Mouse (Mus musculus) neural tube, embryonic 14.5 days (tissue): ENCODE data around the gene Trim30c. TPM values are rescaled to one million over a fixed set of nuclear protein-coding genes. Genes with fewer than 3 reads are reported as not detected.
A peak's percentile ranks its signal among the peaks of the same experiment; 100 is the strongest.

Experiments
- ATAC-seq: fragments of 200-750 bp; cut with Nextera tagmentation; 2 replicates; pipeline ENCODE4 v1.8.0; 2017; ENCODE audit warnings: low read depth, mild to moderate bottlenecking, moderate TSS enrichment, moderate library complexity
- H3K27ac ChIP-seq: fragments of 300-500 bp; sonication (generic); 2 replicates; pipeline ENCODE4 v1.5.1; 2014; ENCODE audit warnings: low read depth, mild to moderate bottlenecking, control low read depth, low read length, moderate library complexity, mixed read lengths
- H3K27me3 ChIP-seq: fragments of 300-500 bp; sonication (generic); 2 replicates; pipeline ENCODE4 v1.6.1; 2014; ENCODE audit warnings: low read length; ENCODE audit not compliant: control insufficient read depth, insufficient read depth
- H3K36me3 ChIP-seq: fragments of 300-500 bp; sonication (generic); 2 replicates; pipeline ENCODE4 v1.6.1; 2014; ENCODE audit warnings: low read length, mixed read lengths; ENCODE audit not compliant: control insufficient read depth, insufficient read depth
- H3K4me1 ChIP-seq: fragments of 300-500 bp; sonication (generic); 2 replicates; pipeline ENCODE4 v1.6.1; 2014; ENCODE audit warnings: low read length; ENCODE audit not compliant: control insufficient read depth, insufficient read depth
- H3K4me2 ChIP-seq: fragments of 300-500 bp; sonication (generic); 2 replicates; pipeline ENCODE4 v1.6.1; 2014; ENCODE audit warnings: mild to moderate bottlenecking, low read depth, low read length, control low read depth
- H3K4me3 ChIP-seq: fragments of 300-500 bp; sonication (generic); 2 replicates; pipeline ENCODE4 v1.5.1; 2014; ENCODE audit warnings: low read depth, low read length, control low read depth, mixed read lengths
- H3K9ac ChIP-seq: fragments of 300-500 bp; sonication (generic); replicated peaks from 2 replicates; pipeline ENCODE4 v1.6.1; 2014; ENCODE audit warnings: low read depth, mild to moderate bottlenecking, control low read depth, low read length, mixed read lengths
- H3K9me3 ChIP-seq: fragments of 300-500 bp; sonication (generic); 2 replicates; pipeline ENCODE4 v1.6.1; 2016; ENCODE audit warnings: low read length; ENCODE audit not compliant: control insufficient read depth
- WGBS: fragments of 180-500 bp; shearing (Covaris S2); extraction: QIAGEN DNeasy Blood & Tissue Kit; methylation state at CpG from one replicate; pipeline ENCODE4 v1.1.7; 2014; 5-methylcytosine and 5-hydroxymethylcytosine counted together
- polyA plus RNA-seq: library from polyadenylated mRNA; unstranded; fragments of >200 nt; fragmentation: Nextera tagmentation; extraction: Ambion mirVana; gene quantifications from 2 replicates; pipeline ENCODE4 v1.2.1, GENCODE M21; 2014

The Trim30c gene
- polyA plus RNA-seq, result 0.26 TPM in 1 of 2 replicates, not detected in the other

DNA sequence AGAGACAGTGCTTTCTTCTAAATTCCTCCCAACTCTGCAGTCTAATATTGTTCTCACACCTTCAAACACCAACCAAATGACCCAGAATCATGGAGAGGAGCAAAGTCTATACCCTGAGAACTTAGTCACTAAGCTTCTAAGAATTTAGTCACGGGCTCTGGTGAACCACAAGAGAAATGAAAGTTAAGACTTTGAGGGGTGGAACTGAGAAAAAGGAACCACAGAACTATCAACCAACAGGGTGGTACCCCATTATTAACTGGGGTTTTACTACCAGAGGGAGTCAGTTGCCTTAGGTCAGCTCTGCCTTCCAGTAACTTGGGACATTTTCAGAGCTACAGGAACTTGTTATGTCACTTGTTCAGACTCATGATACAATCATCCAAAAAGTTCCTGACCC, at the start of gene Trim30c:
TSS of gene Trim30c (minus strand) at position 140 of the 400 bp plus-strand sequence.
- no peaks in the 10 kb centered on the region for H3K4me1 ChIP-seq

DNA sequence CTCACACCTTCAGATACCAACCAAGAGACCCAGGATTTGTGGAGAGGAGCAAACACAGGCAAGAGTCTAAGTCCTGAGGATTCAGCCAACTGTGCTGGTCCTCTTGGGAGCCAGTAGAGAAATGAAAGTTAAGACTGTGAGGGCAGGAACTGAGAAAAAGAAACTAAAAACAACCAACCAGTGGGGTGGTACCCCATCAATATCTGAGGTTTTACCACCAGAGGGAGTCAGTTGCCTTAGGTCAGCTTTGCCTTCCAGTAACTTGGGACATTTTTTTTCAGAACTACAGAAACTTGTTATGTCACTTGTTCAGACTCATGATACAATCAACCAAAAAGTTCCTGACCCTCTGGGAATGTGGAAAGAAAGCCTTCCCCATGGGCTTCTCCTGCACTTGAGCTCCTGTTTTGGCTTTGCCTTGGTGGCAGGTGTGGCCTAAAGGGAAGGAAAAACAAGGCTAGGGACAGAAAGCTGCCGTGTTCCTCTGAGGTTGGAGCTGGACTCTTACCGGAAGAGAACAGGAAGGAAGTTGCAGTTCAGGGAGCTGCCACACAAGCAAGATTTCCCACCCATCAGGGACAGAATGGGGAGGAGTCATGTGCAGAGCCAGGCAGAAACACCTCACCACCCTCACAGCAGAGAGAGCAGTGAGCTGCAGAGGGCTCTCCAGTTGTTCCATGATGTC, 45.5 kb upstream of the Trim30c start:
- no peaks in the 10 kb centered on the region for H3K27me3 ChIP-seq
- no peak overlapping the region for H3K9ac ChIP-seq
- H3K4me3 ChIP-seq, result no peak overlapping the region
- 68% methylated on average over 2 of the region's 2 CpGs for WGBS
- no peaks in the 10 kb centered on the region for H3K4me1 ChIP-seq
- no peaks in the 10 kb centered on the region for H3K36me3 ChIP-seq
- ATAC-seq, result no peak
- no peak overlapping the region for H3K27ac ChIP-seq
- no peaks in the 10 kb centered on the region for H3K9me3 ChIP-seq
- H3K4me2 ChIP-seq, result no peak overlapping the region

More for the DNA sequence above, at the start of gene Trim30c:
- Histone ChIP-seq H3K27ac (no peak within 1 kb of the TSS), H3K9me3 (no peaks in the 10 kb centered on the region), H3K27me3 (no peaks in the 10 kb centered on the region), H3K36me3 (no peaks in the 10 kb centered on the region), H3K4me2 (no peak within 1 kb of the TSS), H3K9ac (no peak within 1 kb of the TSS), H3K4me3 (no peak within 1 kb of the TSS)
- no peak for ATAC-seq
- WGBS, result 79% methylated on average over 1 of the region's 1 CpGs

DNA sequence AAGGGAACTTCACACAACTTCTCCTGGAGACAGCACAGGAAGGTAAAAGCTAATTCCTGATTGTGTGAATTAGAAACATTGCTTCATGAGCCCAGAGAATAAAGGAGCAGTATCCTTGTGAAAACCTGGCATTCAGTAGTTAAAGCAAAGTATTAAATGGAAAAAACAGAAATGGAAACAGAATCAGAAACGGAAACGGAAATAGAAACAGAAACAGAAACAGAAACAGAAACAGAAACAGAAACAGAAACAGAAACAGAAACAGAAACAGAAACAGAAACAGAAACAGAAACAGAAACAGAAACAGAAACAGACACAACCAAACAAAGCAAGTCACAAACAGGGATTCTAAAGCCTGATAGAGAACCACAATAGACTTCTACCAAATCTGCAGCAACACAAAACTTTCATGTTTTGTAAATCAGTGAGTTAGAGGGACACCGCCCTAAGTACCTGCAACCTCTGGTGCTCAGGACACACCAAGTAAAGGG, 3.9 kb upstream of the Trim30c start:
- no peaks in the 10 kb centered on the region for H3K27me3 ChIP-seq
- H3K4me2 ChIP-seq, result no peak overlapping the region
- H3K9me3 ChIP-seq, result no peaks in the 10 kb centered on the region
- no peak overlapping the region for H3K27ac ChIP-seq
- H3K4me3 ChIP-seq, result no peak overlapping the region
- H3K4me1 ChIP-seq, result no peaks in the 10 kb centered on the region
- ATAC-seq, result no peak
- no peaks in the 10 kb centered on the region for H3K36me3 ChIP-seq
- no peak overlapping the region for H3K9ac ChIP-seq
- 99% methylated on average over 3 of the region's 3 CpGs for WGBS

DNA sequence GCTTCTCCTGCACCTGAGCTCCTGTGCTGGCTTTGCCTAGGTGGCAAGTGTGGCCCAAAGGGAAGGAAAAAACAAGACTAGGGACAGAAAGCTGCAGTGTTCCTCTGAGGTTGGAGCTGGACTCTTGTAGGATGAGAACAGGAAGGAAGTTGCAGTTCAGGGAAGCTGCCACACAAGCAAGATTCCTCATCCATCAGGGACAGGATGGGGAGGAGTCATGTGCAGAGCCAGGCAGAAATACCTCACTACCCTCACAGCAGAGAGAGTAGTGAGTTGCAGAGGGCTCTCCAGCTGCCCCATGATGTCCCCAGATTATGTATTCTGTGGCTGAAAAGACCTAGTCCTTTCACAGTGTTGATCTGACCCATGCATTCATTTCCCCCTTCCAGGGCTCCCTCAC, 503 bp upstream of the Trim30c start:
- Histone ChIP-seq H3K36me3 (no peaks in the 10 kb centered on the region), H3K4me1 (no peaks in the 10 kb centered on the region), H3K27me3 (no peaks in the 10 kb centered on the region), H3K9me3 (no peaks in the 10 kb centered on the region), H3K4me3 (no peak overlapping the region), H3K27ac (no peak overlapping the region), H3K4me2 (no peak overlapping the region), H3K9ac (no peak overlapping the region)
- ATAC-seq, result no peak

DNA sequence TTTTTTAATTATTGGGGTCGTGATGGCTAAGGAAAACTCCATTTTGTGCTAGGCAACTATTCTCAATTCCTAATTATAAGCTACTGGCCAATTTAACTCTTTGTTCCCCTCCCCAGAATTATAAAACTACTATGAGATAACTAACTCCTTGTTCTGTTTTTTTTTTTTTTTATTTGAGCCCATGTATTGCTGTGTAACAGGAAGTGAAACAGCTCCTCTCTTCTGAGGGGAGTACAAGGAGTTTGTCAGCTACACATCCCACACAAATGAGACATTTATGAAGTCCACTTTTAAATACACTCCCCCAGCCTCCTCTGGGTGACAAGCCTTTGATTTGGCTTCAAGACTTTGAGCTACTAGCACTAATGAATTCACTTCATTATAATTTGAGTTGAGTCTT, 2.1 kb downstream of the Trim30c start:
- no peak for ATAC-seq

DNA sequence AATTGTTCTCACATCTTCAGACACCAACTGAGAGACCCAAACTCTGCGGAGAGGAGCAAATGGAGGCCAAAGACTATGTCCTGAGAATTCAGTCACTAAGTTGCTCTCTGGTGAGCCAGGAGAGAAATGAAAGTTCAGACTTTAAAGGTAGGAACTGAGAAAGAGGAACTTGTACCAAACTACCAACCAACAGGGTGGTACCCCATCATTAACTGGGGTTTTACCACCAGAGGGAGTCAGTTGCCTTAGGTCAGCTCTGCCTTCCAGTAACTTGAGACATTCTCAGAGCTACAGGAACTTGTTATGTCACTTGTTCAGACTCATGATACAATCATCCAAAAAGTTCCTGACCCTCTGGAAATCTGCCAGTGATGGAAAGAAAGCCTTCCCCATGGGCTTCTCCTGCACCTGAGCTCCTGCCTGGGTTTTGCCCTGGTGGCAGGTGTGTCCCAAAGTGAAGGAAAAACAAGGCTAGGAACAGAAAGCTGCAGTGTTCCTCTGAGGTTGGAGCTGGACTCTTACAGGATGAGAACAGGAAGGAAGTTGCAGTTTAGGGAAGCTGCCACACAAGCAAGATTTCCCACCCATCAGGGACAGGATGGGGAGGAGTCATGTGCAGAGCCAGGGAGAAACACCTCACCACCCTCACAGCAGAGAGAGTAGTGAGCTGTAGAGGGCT, 30.8 kb downstream of the Trim30c start, which contains the start of gene Trim30b:
TSS of gene Trim30b (minus strand) at position 149 of the 679 bp plus-strand sequence.
- H3K36me3 ChIP-seq, result no peaks in the 10 kb centered on the region
- 67% methylated on average over 1 of the region's 1 CpGs for WGBS
- no peaks in the 10 kb centered on the region for H3K9me3 ChIP-seq
- no peak within 1 kb of the TSS for H3K4me2 ChIP-seq
- H3K27me3 ChIP-seq, result no peaks in the 10 kb centered on the region
- no peak within 1 kb of the TSS for H3K27ac ChIP-seq
- ATAC-seq, result no peak
- H3K4me3 ChIP-seq, result no peak within 1 kb of the TSS
- H3K9ac ChIP-seq, result no peak within 1 kb of the TSS
- no peaks in the 10 kb centered on the region for H3K4me1 ChIP-seq

More for the DNA sequence above, 2.1 kb downstream of the Trim30c start:
- Histone ChIP-seq H3K27ac (no peak overlapping the region), H3K4me3 (no peak overlapping the region), H3K9me3 (no peaks in the 10 kb centered on the region), H3K9ac (no peak overlapping the region), H3K27me3 (no peaks in the 10 kb centered on the region), H3K4me1 (no peaks in the 10 kb centered on the region), H3K4me2 (no peak overlapping the region), H3K36me3 (no peaks in the 10 kb centered on the region)
- 72% methylated on average over 1 of the region's 1 CpGs for WGBS

DNA sequence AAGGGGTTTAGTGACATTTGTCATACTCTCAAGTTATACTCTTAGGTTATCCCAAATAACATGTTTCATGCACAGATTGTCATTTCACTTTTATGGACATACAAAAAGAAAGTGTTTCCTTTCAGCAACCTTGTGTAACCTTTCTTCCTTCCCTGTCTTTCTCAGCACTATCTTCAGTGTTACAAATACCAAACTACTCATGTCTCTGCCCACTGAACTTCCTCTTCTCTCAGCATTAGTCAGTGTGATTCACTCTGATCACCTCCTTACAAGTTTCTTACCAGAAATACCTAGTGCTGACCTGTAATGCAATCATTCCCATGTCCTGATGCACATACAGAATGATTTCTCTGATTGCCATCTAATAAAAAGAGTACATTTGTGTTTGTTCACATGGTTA, 34.3 kb downstream of the Trim30c start:
- no peak overlapping the region for H3K4me3 ChIP-seq
- no peak for ATAC-seq
- no peaks in the 10 kb centered on the region for H3K36me3 ChIP-seq
- H3K4me1 ChIP-seq, result no peaks in the 10 kb centered on the region
- no peak overlapping the region for H3K9ac ChIP-seq
- no peaks in the 10 kb centered on the region for H3K9me3 ChIP-seq
- H3K27ac ChIP-seq, result no peak overlapping the region
- no peak overlapping the region for H3K4me2 ChIP-seq
- no peaks in the 10 kb centered on the region for H3K27me3 ChIP-seq

DNA sequence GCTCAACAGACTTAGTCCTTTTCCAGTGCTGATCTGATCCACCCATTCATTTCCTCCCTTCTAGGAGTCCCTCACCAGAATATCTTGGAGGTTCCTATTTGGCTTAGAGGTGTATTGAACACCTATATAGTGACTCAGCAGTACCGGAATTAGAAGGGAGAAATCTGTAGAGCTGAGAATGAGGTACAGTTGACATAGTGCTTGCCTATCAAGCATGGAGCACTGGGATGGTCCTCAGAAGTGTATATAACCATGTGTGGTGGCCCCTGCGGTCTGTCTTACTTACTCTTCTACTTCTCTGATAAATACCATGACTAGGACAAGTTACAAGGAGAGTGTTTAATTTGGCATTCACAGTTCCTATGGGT, 47.1 kb downstream of the Trim30c start:
- Histone ChIP-seq H3K36me3 (no peaks in the 10 kb centered on the region), H3K9me3 (no peaks in the 10 kb centered on the region), H3K4me2 (no peak overlapping the region), H3K9ac (no peak overlapping the region), H3K4me1 (no peaks in the 10 kb centered on the region), H3K27ac (no peak overlapping the region), H3K4me3 (no peak overlapping the region), H3K27me3 (no peaks in the 10 kb centered on the region)
- ATAC-seq, result peak; percentile 30; the same call in 1 of the 2 replicates
- 80% methylated on average over 2 of the region's 2 CpGs for WGBS
